Mouse (Mus musculus) hindbrain, postnatal 0 days (tissue): ENCODE data around the gene Fgf12. TPM values are rescaled to one million over a fixed set of nuclear protein-coding genes. Genes with fewer than 3 reads are reported as not detected.

Source experiments
- ATAC-seq: fragments of 200-750 bp; cut with Nextera tagmentation; 2 replicates; pipeline ENCODE4 v1.8.0; 2017; ENCODE audit warnings: mild to moderate bottlenecking, moderate TSS enrichment, moderate library complexity
- DNase-seq: peaks from one replicate; pipeline ENCODE4 v3.0.0-alpha.2; 2015; ENCODE audit warnings: low spot score
- H3K27ac ChIP-seq: fragments of 300-500 bp; sonication (generic); 2 replicates; pipeline ENCODE4 v1.5.1; 2014; ENCODE audit warnings: mild to moderate bottlenecking
- H3K27me3 ChIP-seq: fragments of 300-500 bp; sonication (generic); 2 replicates; pipeline ENCODE4 v1.6.1; 2014; ENCODE audit warnings: low read length, mixed read lengths; ENCODE audit not compliant: insufficient read depth
- H3K36me3 ChIP-seq: fragments of 300-500 bp; sonication (generic); 2 replicates; pipeline ENCODE4 v1.6.1; 2014; ENCODE audit warnings: low read length, mixed read lengths; ENCODE audit not compliant: insufficient read depth
- H3K4me1 ChIP-seq: fragments of 300-500 bp; sonication (generic); 2 replicates; pipeline ENCODE4 v1.6.1; 2014; ENCODE audit warnings: antibody characterized with exemption, low read length, mixed read lengths; ENCODE audit not compliant: insufficient read depth
- H3K4me2 ChIP-seq: fragments of 300-500 bp; sonication (generic); 2 replicates; pipeline ENCODE4 v1.6.1; 2014; ENCODE audit warnings: low read depth, mild to moderate bottlenecking, low read length, moderate library complexity, mixed read lengths
- H3K4me3 ChIP-seq: fragments of 300-500 bp; sonication (generic); 2 replicates; pipeline ENCODE4 v1.5.1; 2014; ENCODE audit warnings: low read length
- H3K9ac ChIP-seq: fragments of 300-500 bp; sonication (generic); replicated peaks from 2 replicates; pipeline ENCODE4 v1.6.1; 2014; ENCODE audit warnings: mild to moderate bottlenecking, low read length, moderate library complexity, mixed read lengths
- H3K9me3 ChIP-seq: fragments of 300-500 bp; sonication (generic); 2 replicates; pipeline ENCODE4 v1.6.1; 2016; ENCODE audit warnings: low read length, mixed read lengths
- CTCF ChIP-seq: IDR thresholded peaks from 2 replicates; pipeline ENCODE4 v1.5.1; 2016; ENCODE audit warnings: antibody characterized with exemption, control low read depth, low read depth
- WGBS: fragments of 180-500 bp; shearing (Covaris S2); extraction: QIAGEN DNeasy Blood & Tissue Kit; methylation state at CpG from one replicate; pipeline ENCODE4 v1.1.7; 2014; 5-methylcytosine and 5-hydroxymethylcytosine counted together
- polyA plus RNA-seq: library from polyadenylated mRNA; unstranded; fragments of >200 nt; fragmentation: Nextera tagmentation; extraction: Ambion mirVana; gene quantifications from 2 replicates; pipeline ENCODE4 v1.2.1, GENCODE M21; 2015
- total RNA-seq: library from RNA; depleted of rRNA; stranded (reverse); fragments of >200 nt; gene quantifications from 2 replicates; pipeline ENCODE4 v1.2.3, GENCODE M21; 2014

Gene Fgf12
- total and polyA plus RNA-seq, 2 experiments from 2014 or later: 39.8 to 70.4 TPM

- 5% methylated on average over 6 of the region's 6 CpGs for WGBS
- H3K36me3 ChIP-seq: no peaks in the 10 kb centered on the region
- H3K9ac ChIP-seq: no peak overlapping the region
- H3K4me3 ChIP-seq: no peak overlapping the region
- DNase-seq: peak; percentile 92
- TF ChIP-seq CTCF: peak; percentile 93
- peak; percentile 89 for ATAC-seq
- H3K27ac ChIP-seq: no peak overlapping the region
- H3K27me3 ChIP-seq: no peaks in the 10 kb centered on the region
- no peaks in the 10 kb centered on the region for H3K9me3 ChIP-seq
- no peak overlapping the region for H3K4me2 ChIP-seq
- H3K4me1 ChIP-seq: no peaks in the 10 kb centered on the region
Observed at GRCm38 (mm10) chr16:28490515-28490914, 262.4 kb downstream of the Fgf12 start.

- Histone ChIP-seq H3K36me3 (no peaks in the 10 kb centered on the region), H3K9me3 (no peaks in the 10 kb centered on the region), H3K4me3 (no peak overlapping the region), H3K4me1 (no peaks in the 10 kb centered on the region), H3K27me3 (no peaks in the 10 kb centered on the region), H3K27ac (no peak overlapping the region), H3K9ac (no peak overlapping the region), H3K4me2 (no peak overlapping the region)
- 74% methylated on average over 3 of the region's 3 CpGs for WGBS
- DNase-seq (no peak), ATAC-seq (no peak)
- no peak for TF ChIP-seq CTCF
Observed at GRCm38 (mm10) chr16:28484920-28485319, 267.9 kb downstream of the Fgf12 start.

GRCm38 (mm10) chr16:28479022-28479421, 273.8 kb downstream of the Fgf12 start:
- no peak overlapping the region for H3K27ac ChIP-seq
- H3K36me3 ChIP-seq: no peaks in the 10 kb centered on the region
- H3K27me3 ChIP-seq: no peaks in the 10 kb centered on the region
- ATAC-seq (no peak), DNase-seq (no peak)
- no peak overlapping the region for H3K4me2 ChIP-seq
- H3K9ac ChIP-seq: no peak overlapping the region
- H3K9me3 ChIP-seq: no peaks in the 10 kb centered on the region
- no peak for TF ChIP-seq CTCF
- no peak overlapping the region for H3K4me3 ChIP-seq
- H3K4me1 ChIP-seq: no peaks in the 10 kb centered on the region
- 90% methylated on average over 2 of the region's 2 CpGs for WGBS

GRCm38 (mm10) chr16:28476651-28477050, 276.2 kb downstream of the Fgf12 start:
- no peak for DNase-seq
- no peaks in the 10 kb centered on the region for H3K27me3 ChIP-seq
- TF ChIP-seq CTCF: no peak
- H3K4me1 ChIP-seq: no peaks in the 10 kb centered on the region
- H3K9me3 ChIP-seq: no peaks in the 10 kb centered on the region
- H3K36me3 ChIP-seq: no peaks in the 10 kb centered on the region
- H3K27ac ChIP-seq: no peak overlapping the region
- no peak for ATAC-seq
- 96% methylated on average over 4 of the region's 4 CpGs for WGBS
- H3K4me3 ChIP-seq: no peak overlapping the region
- H3K9ac ChIP-seq: no peak overlapping the region
- H3K4me2 ChIP-seq: no peak overlapping the region

- Histone ChIP-seq H3K9me3 (no peaks in the 10 kb centered on the region), H3K27me3 (no peaks in the 10 kb centered on the region), H3K27ac (no peak overlapping the region), H3K36me3 (no peaks in the 10 kb centered on the region), H3K9ac (no peak overlapping the region), H3K4me2 (no peak overlapping the region), H3K4me3 (no peak overlapping the region), H3K4me1 (no peaks in the 10 kb centered on the region)
- 59% methylated on average over 1 of the region's 1 CpGs for WGBS
- no peak for DNase-seq
- no peak for ATAC-seq
- no peak for TF ChIP-seq CTCF
Observed at GRCm38 (mm10) chr16:28475553-28475952, 277.3 kb downstream of the Fgf12 start.

GRCm38 (mm10) chr16:28454821-28455220, 298.0 kb downstream of the Fgf12 start:
- Histone ChIP-seq H3K4me1 (no peaks in the 10 kb centered on the region), H3K36me3 (no peaks in the 10 kb centered on the region), H3K9me3 (no peaks in the 10 kb centered on the region), H3K27ac (no peak overlapping the region), H3K27me3 (no peaks in the 10 kb centered on the region), H3K4me3 (no peak overlapping the region), H3K9ac (no peak overlapping the region), H3K4me2 (no peak overlapping the region)
- DNase-seq: no peak
- 80% methylated on average over 3 of the region's 3 CpGs for WGBS
- no peak for ATAC-seq
- TF ChIP-seq CTCF: no peak

- Histone ChIP-seq H3K9me3 (no peaks in the 10 kb centered on the region), H3K4me3 (peak overlapping the region; percentile 87), H3K4me1 (0 out of 2 replicates have a peak, but pooled peaks cover 10% of the 10 kb centered on the region), H3K27me3 (no peaks in the 10 kb centered on the region), H3K36me3 (no peaks in the 10 kb centered on the region), H3K27ac (peak overlapping the region; percentile 85), H3K9ac (peak overlapping the region; percentile 81), H3K4me2 (peak overlapping the region; percentile 84)
- DNase-seq: peak; percentile 64
- ATAC-seq: peak; percentile 90
- WGBS: 0% methylated on average over 5 of the region's 6 CpGs
- peak; percentile 40; the same call in 1 of the 2 replicates for TF ChIP-seq CTCF
Observed at GRCm38 (mm10) chr16:28447114-28447455, 305.8 kb downstream of the Fgf12 start.
